Mouse (Mus musculus) forebrain, embryonic 13.5 days (tissue): ENCODE measurements around the gene 1700007K13Rik. TPM values are rescaled to one million over a fixed set of nuclear protein-coding genes. Genes with fewer than 3 reads are reported as not detected.
"Not testable (repeated sequence)": the region's sequence is repeated elsewhere in the genome, so short reads cannot be mapped to it uniquely, and the experiment has no call there.

ENCODE experiments used
- ATAC-seq: fragments of 200-750 bp; cut with Nextera tagmentation; 2 replicates; pipeline ENCODE4 v1.8.0; 2017
- H3K27ac ChIP-seq: fragments of 300-500 bp; sonication (generic); 2 replicates; pipeline ENCODE4 v1.5.1; 2015; ENCODE audit warnings: inconsistent platforms, mild to moderate bottlenecking, moderate library complexity
- H3K27me3 ChIP-seq: fragments of 300-500 bp; sonication (generic); 2 replicates; pipeline ENCODE4 v1.6.1; 2015; ENCODE audit warnings: mild to moderate bottlenecking, inconsistent platforms
- H3K36me3 ChIP-seq: fragments of 300-500 bp; sonication (generic); 2 replicates; pipeline ENCODE4 v1.6.1; 2015; ENCODE audit warnings: mild to moderate bottlenecking, inconsistent platforms; ENCODE audit not compliant: poor library complexity, severe bottlenecking
- H3K4me1 ChIP-seq: fragments of 300-500 bp; sonication (generic); 2 replicates; pipeline ENCODE4 v1.6.1; 2015; ENCODE audit warnings: inconsistent platforms
- H3K4me2 ChIP-seq: fragments of 300-500 bp; sonication (generic); 2 replicates; pipeline ENCODE4 v1.6.1; 2015; ENCODE audit warnings: inconsistent platforms, mild to moderate bottlenecking, moderate library complexity
- H3K4me3 ChIP-seq: fragments of 300-500 bp; sonication (generic); 2 replicates; pipeline ENCODE4 v1.5.1; 2015; ENCODE audit warnings: mild to moderate bottlenecking, inconsistent platforms
- H3K9ac ChIP-seq: fragments of 300-500 bp; sonication (generic); 2 replicates; pipeline ENCODE4 v1.6.1; 2015; ENCODE audit warnings: mild to moderate bottlenecking, inconsistent platforms
- H3K9me3 ChIP-seq: fragments of 300-500 bp; sonication (generic); replicated peaks from 2 replicates; pipeline ENCODE4 v1.6.1; 2016; ENCODE audit warnings: inconsistent platforms
- WGBS: fragments of 180-500 bp; shearing (Covaris S2); methylation state at CpG from one replicate; pipeline ENCODE4 v1.1.7; 2015; 5-methylcytosine and 5-hydroxymethylcytosine counted together
- polyA plus RNA-seq: library from polyadenylated mRNA; unstranded; fragments of >200 nt; fragmentation: Nextera tagmentation; extraction: Ambion mirVana; gene quantifications from 2 replicates; pipeline ENCODE4 v1.2.1, GENCODE M21; 2015

The 1700007K13Rik gene
- polyA plus RNA-seq, result 2.0 TPM in 2 replicates

DNA sequence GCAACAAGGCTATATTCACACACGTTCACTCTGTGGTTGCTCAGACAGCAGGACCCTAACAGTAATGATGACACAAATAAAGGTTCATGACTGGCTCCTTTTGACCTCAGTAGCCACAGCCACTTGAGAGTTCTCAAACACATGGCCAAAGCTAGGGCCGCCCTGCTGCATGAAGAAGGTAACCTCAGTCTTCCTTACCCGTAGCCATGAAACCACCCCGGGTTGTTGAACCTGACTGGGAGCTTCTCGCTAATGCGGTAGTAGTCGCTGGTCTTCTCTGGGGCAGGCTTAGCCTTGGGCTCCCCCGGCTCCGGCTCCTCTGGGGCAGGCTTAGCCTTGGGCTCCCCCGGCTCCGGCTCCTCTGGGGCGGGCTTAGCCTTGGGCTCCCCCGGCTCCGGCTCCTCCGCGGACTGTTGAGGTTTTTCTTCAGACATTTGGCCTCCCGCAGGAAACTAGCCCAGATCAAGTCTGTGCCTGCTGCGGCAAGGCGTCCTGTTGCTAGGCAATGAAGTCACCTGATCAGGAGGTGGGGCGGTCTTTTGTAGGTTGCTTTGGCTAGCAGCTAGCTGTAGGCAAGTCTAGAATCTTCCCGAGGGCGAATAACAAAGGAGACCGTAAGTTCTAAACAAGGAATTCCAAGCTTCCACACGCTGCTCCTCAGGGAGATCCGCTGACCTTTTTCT, at the start of gene 1700007K13Rik:
1700007K13Rik (minus strand) TSS at position 497 of the 683 bp plus-strand sequence.
- WGBS, result 5% methylated on average over 25 of the region's 25 CpGs
- peak within 1 kb of the TSS; percentile 55 for H3K4me2 ChIP-seq
- H3K36me3 ChIP-seq, result peaks cover 21% of the 10 kb centered on the region
- peak; percentile 68 for ATAC-seq
- H3K27me3 ChIP-seq, result peaks cover 7% of the 10 kb centered on the region; the same call in 1 of the 2 replicates
- 0 out of 2 replicates have a peak within 1 kb of the TSS, but pooled peaks have one; percentile 7 for H3K27ac ChIP-seq
- peak within 1 kb of the TSS; percentile 15; the same call in 1 of the 2 replicates for H3K4me3 ChIP-seq
- peaks cover 20% of the 10 kb centered on the region for H3K4me1 ChIP-seq
- 0 out of 2 replicates have a peak within 1 kb of the TSS, but pooled peaks have one; percentile 17 for H3K9ac ChIP-seq
- no peaks in the 10 kb centered on the region for H3K9me3 ChIP-seq

DNA sequence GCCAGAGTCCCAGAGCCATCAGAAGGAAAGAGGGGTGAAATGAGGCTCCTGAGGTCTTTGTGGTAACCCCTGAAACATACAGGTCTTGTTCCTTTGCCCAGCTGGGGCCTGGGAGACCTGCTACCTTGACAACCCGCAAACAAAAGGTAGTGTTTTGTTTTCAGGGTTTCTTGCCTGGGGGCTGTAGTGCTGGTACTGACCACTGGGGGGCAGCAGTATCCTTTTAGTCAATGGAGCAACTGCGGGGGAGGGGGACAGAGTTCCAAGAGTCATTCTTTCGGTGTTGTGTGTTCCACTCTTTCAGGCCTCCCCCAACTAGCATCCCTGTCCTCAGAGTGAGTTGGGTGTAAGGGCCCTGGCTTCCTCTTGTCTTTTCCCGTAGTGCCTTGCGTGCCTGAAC, 48.4 kb upstream of the 1700007K13Rik start:
- peak overlapping the region; percentile 85 for H3K27ac ChIP-seq
- peak; percentile 30; the same call in 1 of the 2 replicates for ATAC-seq
- H3K36me3 ChIP-seq, result peaks cover 5% of the 10 kb centered on the region; the same call in 1 of the 2 replicates
- peak overlapping the region; percentile 96 for H3K9ac ChIP-seq
- 18% methylated on average over 5 of the region's 5 CpGs for WGBS
- H3K9me3 ChIP-seq, result no peaks in the 10 kb centered on the region
- peaks cover 55% of the 10 kb centered on the region for H3K4me1 ChIP-seq
- peak overlapping the region; percentile 84 for H3K4me3 ChIP-seq
- no peaks in the 10 kb centered on the region for H3K27me3 ChIP-seq
- peak overlapping the region; percentile 85 for H3K4me2 ChIP-seq

DNA sequence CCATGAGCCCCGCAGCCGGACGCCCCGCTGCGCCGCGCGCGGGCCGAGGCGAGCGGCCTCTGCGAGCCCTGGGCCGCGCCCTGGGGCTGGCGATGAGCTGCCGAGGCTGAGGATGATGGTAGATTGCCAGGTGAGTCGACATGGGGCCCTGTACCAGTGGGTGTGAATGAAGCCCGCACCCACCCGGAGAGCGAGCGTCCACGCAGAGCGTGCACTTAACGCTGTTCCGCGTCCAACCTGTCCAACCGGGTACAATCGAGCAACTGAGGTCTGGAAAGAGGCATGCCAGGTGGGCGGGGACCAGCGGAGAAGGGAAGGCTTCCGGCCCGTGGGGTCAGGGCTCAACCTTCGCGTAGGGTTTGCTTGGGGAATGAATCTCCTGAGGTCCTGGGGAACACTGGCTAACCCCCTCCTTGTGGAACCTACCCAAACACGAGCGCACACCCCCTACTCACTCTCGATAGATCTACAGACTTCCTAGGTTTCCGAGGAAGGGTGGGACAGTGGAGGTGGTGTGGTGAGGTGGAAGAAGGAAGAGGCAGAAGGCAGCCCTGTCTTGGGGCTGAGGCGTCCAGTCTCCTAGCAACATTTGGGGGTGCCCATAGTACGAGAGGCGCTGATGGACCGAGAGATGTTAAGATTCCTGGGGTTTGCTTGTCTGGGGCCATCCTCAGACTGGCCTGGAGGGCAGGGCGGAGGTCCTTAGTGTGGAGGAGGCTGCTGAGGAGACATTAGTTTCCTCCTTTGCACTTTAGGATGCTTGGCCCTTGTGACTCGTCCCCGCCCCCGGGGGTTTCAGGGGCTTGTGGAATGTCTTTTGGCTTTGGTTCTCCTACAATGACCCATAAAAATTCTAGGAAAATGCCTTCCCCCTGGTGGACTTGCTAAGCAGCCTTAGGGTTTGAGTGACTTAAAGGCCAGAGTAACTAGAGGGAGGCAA, 47.6 kb upstream of the 1700007K13Rik start:
- peak overlapping the region; percentile 96 for H3K9ac ChIP-seq
- peak; percentile 46 for ATAC-seq
- H3K4me2 ChIP-seq, result peak overlapping the region; percentile 85
- peaks cover 50% of the 10 kb centered on the region for H3K4me1 ChIP-seq
- H3K36me3 ChIP-seq, result peaks cover 5% of the 10 kb centered on the region; the same call in 1 of the 2 replicates
- peak overlapping the region; percentile 84 for H3K4me3 ChIP-seq
- 4% methylated on average over 47 of the region's 47 CpGs for WGBS
- H3K27me3 ChIP-seq, result no peaks in the 10 kb centered on the region
- H3K27ac ChIP-seq, result peak overlapping the region; percentile 85
- H3K9me3 ChIP-seq, result no peaks in the 10 kb centered on the region

DNA sequence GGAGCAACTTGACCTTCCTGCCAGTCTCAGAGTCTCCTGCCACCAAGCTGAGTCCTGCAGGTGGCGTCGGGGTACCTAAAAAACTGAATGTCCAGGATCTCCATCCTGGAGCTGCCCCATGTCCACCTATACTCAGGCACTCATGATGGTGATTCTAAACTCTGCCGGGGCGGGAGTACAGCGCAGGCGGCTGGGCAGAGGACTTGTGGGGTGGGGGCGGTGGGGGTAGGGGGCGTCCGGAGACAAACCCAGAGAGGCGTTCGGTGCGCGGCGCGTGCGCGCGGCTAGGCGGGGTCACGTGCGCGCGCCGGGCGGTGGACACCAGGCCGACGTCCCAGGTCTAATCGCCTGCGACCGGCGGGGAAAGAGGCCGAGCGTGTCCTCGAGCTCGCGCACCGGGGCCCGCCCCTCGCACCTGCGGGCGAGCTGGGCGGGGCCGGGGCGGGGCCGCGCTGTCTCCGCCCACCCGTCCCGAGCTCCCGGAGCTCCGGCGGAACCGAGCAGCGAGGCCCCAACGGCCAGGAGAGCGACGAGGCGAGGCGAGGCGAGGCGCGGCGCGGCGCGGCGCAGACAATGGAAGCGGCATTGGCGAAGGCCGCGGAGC, 46.8 kb upstream of the 1700007K13Rik start, which contains the start of gene Ralgds:
Ralgds (plus strand) TSS at position 328 of the 604 bp plus-strand sequence.
- H3K27me3 ChIP-seq, result no peaks in the 10 kb centered on the region
- peak within 1 kb of the TSS; percentile 85 for H3K27ac ChIP-seq
- H3K9me3 ChIP-seq, result no peaks in the 10 kb centered on the region
- H3K4me3 ChIP-seq, result peak within 1 kb of the TSS; percentile 84
- peak within 1 kb of the TSS; percentile 85 for H3K4me2 ChIP-seq
- peak; percentile 69 for ATAC-seq
- H3K9ac ChIP-seq, result peak within 1 kb of the TSS; percentile 96
- H3K36me3 ChIP-seq, result peaks cover 5% of the 10 kb centered on the region; the same call in 1 of the 2 replicates
- 0% methylated on average over 31 of the region's 71 CpGs for WGBS
- peaks cover 42% of the 10 kb centered on the region for H3K4me1 ChIP-seq

DNA sequence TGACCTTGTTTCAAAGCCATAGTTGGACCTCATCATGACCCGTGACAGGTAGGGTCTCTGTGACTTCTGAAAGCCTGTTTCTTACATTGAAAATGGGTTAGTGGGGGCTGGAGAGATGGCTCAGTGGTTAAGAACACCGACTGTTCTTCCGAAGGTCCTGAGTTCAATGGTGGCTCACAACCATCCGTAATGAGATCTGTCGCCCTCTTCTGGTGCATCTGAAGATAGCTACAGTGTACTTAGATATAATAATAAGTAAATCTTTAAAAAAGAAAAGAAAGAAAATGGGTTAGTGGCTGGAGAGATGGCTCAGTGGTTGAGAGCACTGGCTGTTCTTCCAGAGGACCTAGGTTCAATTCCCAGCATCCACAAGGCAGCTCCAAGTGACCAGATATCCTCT, 45.5 kb upstream of the 1700007K13Rik start:
- 52% methylated on average over 5 of the region's 5 CpGs for WGBS
- H3K4me3 ChIP-seq, ATAC-seq, H3K4me2 ChIP-seq, H3K9me3 ChIP-seq, H3K27ac ChIP-seq, H3K36me3 ChIP-seq, H3K27me3 ChIP-seq, H3K9ac ChIP-seq: not testable (repeated sequence)
- peaks cover 29% of the 10 kb centered on the region for H3K4me1 ChIP-seq

DNA sequence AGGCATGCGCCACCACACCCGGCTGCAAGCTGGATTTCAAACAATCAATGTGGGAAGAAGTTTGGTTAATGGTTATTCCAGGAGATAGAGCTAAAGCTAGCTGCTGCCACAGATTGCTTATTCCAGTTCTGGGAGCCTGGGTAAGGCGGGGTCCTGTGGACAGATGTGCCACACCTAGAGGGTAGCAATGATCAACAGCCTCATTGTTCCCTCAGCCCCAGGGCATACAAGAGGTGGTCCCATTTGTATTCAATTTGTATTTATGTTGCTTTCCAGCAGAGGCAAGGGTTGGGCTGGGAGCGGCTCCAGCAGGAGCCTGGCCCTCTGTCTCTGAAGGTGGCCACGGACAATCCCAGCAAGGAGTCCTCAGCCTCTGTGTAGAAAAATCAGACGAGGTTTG, 40.2 kb upstream of the 1700007K13Rik start:
- H3K4me1 ChIP-seq, result no peaks in the 10 kb centered on the region
- no peak overlapping the region for H3K27ac ChIP-seq
- 82% methylated on average over 6 of the region's 6 CpGs for WGBS
- no peak for ATAC-seq
- no peaks in the 10 kb centered on the region for H3K36me3 ChIP-seq
- no peaks in the 10 kb centered on the region for H3K9me3 ChIP-seq
- H3K27me3 ChIP-seq, result no peaks in the 10 kb centered on the region
- no peak overlapping the region for H3K4me3 ChIP-seq
- no peak overlapping the region for H3K9ac ChIP-seq
- H3K4me2 ChIP-seq, result no peak overlapping the region

DNA sequence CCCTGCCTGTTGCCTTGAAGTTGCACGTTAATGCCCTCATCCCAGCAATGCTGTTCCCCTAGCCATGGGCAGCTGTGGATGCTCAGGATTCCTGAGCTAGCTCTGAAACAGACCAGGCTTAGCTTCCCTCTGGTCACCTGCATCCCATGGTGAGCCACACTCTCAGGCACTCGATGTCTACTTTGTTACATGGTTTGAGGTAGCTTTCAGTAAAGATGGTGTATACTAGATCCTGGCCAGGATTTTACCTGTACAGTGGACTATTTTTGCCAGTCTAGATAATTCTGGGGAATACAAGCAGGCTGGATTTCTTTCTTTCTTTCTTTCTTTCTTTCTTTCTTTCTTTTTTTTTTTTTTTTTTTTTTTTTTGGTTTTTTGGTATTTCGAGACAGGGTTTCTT, 39.7 kb upstream of the 1700007K13Rik start, which contains the start of gene Gm10134:
Gm10134 (plus strand) TSS at position 301 of the 400 bp plus-strand sequence.
- H3K4me1 ChIP-seq, result no peaks in the 10 kb centered on the region
- H3K9ac ChIP-seq, result no peak within 1 kb of the TSS
- no peak within 1 kb of the TSS for H3K4me2 ChIP-seq
- H3K9me3 ChIP-seq, result no peaks in the 10 kb centered on the region
- no peaks in the 10 kb centered on the region for H3K36me3 ChIP-seq
- H3K4me3 ChIP-seq, result no peak within 1 kb of the TSS
- H3K27me3 ChIP-seq, result no peaks in the 10 kb centered on the region
- ATAC-seq, result no peak
- 78% methylated on average over 3 of the region's 3 CpGs for whole genome bisulfite sequencing
- H3K27ac ChIP-seq, result no peak within 1 kb of the TSS

DNA sequence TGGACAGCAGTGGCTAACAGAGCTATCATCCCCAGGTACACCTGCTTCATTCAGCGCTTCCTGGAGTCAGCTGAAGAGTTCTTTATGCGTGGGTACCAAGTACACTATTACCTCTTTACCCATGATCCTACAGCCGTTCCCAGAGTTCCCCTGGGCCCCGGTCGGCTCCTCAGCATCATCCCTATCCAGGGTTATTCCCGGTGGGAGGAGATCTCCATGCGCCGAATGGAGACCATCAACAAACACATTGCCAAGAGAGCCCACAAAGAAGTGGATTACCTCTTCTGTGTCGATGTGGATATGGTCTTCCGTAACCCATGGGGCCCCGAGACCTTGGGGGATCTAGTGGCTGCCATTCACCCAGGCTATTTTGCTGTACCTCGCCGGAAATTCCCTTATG, 38.5 kb upstream of the 1700007K13Rik start:
- Histone ChIP-seq H3K27ac (no peak overlapping the region), H3K4me2 (no peak overlapping the region), H3K27me3 (no peaks in the 10 kb centered on the region), H3K9ac (no peak overlapping the region), H3K4me3 (no peak overlapping the region), H3K9me3 (no peaks in the 10 kb centered on the region), H3K4me1 (no peaks in the 10 kb centered on the region), H3K36me3 (no peaks in the 10 kb centered on the region)
- 91% methylated on average over 13 of the region's 13 CpGs for WGBS
- ATAC-seq, result no peak

DNA sequence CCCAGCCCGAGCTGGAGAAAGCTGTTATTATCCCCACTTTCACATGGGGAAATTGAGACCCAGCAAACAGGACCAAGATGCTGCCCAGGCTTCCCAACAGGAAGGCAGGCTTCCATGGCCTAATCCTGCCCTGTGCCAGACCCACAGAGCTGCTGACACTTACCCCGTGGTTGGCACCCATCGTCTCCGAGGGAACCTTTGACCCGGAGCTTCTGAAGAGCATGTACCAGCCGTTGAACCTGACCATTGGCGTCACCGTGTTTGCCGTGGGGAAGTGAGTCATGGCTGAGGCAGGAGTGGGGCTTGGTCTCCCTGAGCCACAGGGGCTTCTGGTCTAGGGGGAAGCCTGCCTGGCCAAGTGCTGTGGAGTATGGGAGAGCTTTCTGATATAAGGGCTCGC, 36.9 kb upstream of the 1700007K13Rik start:
- Histone ChIP-seq H3K9me3 (no peaks in the 10 kb centered on the region), H3K27me3 (no peaks in the 10 kb centered on the region), H3K36me3 (no peaks in the 10 kb centered on the region), H3K4me1 (no peaks in the 10 kb centered on the region), H3K9ac (no peak overlapping the region), H3K27ac (no peak overlapping the region), H3K4me2 (no peak overlapping the region), H3K4me3 (no peak overlapping the region)
- 83% methylated on average over 10 of the region's 10 CpGs for WGBS
- ATAC-seq, result no peak

DNA sequence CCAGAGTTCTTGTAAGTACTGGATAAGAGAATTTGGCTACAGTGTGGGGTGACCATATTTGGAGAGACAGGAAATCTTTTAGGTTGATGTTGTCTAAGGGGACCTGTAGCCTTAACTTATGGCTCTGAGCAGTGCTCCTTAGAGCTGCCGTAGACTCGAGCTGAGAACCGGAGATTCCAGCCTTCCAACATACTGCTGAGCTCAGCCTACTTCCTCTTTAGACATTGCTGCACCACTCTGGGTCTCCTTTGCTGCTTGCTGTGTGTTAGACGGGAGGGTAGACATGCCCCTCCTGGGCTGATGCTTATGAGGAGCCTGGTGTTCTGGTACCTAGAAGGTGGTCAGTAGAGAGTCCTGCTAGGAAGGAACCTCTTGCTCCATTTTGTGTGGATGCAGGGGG, 32.3 kb upstream of the 1700007K13Rik start:
- H3K9ac ChIP-seq, result no peak overlapping the region
- no peak overlapping the region for H3K4me2 ChIP-seq
- H3K9me3 ChIP-seq, result no peaks in the 10 kb centered on the region; the same call in 1 of the 2 replicates
- ATAC-seq, result no peak
- no peaks in the 10 kb centered on the region for H3K27me3 ChIP-seq
- no peak overlapping the region for H3K4me3 ChIP-seq
- no peaks in the 10 kb centered on the region for H3K4me1 ChIP-seq
- H3K27ac ChIP-seq, result no peak overlapping the region
- no peaks in the 10 kb centered on the region for H3K36me3 ChIP-seq
- WGBS, result 84% methylated on average over 4 of the region's 4 CpGs

DNA sequence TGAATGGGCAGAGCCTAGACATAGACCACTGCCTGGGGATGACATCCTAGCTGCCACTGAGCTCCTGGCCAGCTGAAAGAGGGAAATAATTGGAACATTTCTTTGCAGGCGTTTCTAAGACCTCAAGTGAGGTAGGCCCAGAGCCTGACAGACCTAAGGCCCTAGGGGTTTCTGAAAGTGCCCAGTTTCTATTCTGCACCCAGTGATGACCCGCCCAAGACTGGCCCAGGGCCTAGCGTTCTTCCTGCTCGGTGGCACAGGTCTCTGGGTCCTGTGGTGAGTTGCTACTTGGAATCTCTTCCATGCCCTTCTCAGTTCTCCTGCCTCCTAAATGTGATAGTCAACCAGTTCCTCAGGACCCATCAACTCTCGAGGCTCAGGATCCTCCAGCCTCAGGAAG, 31.4 kb upstream of the 1700007K13Rik start:
- no peak overlapping the region for H3K4me2 ChIP-seq
- 74% methylated on average over 5 of the region's 5 CpGs for WGBS
- no peaks in the 10 kb centered on the region for H3K27me3 ChIP-seq
- H3K9me3 ChIP-seq, result no peaks in the 10 kb centered on the region; the same call in 1 of the 2 replicates
- no peak overlapping the region for H3K27ac ChIP-seq
- H3K4me3 ChIP-seq, result no peak overlapping the region
- H3K36me3 ChIP-seq, result no peaks in the 10 kb centered on the region
- no peak overlapping the region for H3K9ac ChIP-seq
- ATAC-seq, result no peak
- H3K4me1 ChIP-seq, result no peaks in the 10 kb centered on the region
